Mouse (Mus musculus) lung, postnatal 0 days (tissue): ENCODE results near the gene Zfp575.

Experiments
- CTCF ChIP-seq: IDR thresholded peaks from 2 replicates; pipeline ENCODE4 v1.5.1; 2016; ENCODE audit warnings: antibody characterized with exemption, mild to moderate bottlenecking
- EP300 ChIP-seq: IDR thresholded peaks from 2 replicates; pipeline ENCODE4 v1.6.1; 2016; ENCODE audit warnings: antibody characterized with exemption, mild to moderate bottlenecking, control low read depth

- TF ChIP-seq CTCF = no peak
- TF ChIP-seq EP300 = no peak
Measured at GRCm38 (mm10) chr7:24563837-24564206, 23.6 kb downstream of the Zfp575 start.
